Mouse (Mus musculus) midbrain, embryonic 16.5 days (tissue): ENCODE measurements around the gene Uhrf1. TPM values are rescaled to one million over a fixed set of nuclear protein-coding genes. Genes with fewer than 3 reads are reported as not detected.

Experiments
- polyA plus RNA-seq: library from polyadenylated mRNA; unstranded; fragments of >200 nt; fragmentation: Nextera tagmentation; extraction: Ambion mirVana; gene quantifications from 2 replicates; pipeline ENCODE4 v1.2.1, GENCODE M21; 2015

The Uhrf1 gene
- polyA plus RNA-seq, 1 experiment from 2014 or later: 11.6 TPM

Other genes starting within 250 kb of the Uhrf1 start
- 84.0 and 88.5 TPM in 2 replicates for gene Ubxn6, start 228.3 kb upstream of the Uhrf1 start, polyA plus RNA-seq
- gene Hdgfl2, start 223.7 kb upstream of the Uhrf1 start, polyA plus RNA-seq: 140 and 148 TPM in 2 replicates
- 0.05 and 0.15 TPM in 2 replicates for gene Plin4, start 193.5 kb upstream of the Uhrf1 start, polyA plus RNA-seq
- gene Plin5, start 185.7 kb upstream of the Uhrf1 start, polyA plus RNA-seq: 1.2 and 2.8 TPM in 2 replicates
- gene Lrg1, start 181.3 kb upstream of the Uhrf1 start, polyA plus RNA-seq: 0.25 and 0.30 TPM in 2 replicates
- gene Sema6b, start 163.0 kb upstream of the Uhrf1 start, polyA plus RNA-seq: 13.2 and 14.4 TPM in 2 replicates
- gene Tnfaip8l1, start 140.8 kb upstream of the Uhrf1 start, polyA plus RNA-seq: 10.5 and 10.8 TPM in 2 replicates
- 65.7 and 71.5 TPM in 2 replicates for gene Mydgf, start 119.4 kb upstream of the Uhrf1 start, polyA plus RNA-seq
- gene Dpp9, start 84.4 kb upstream of the Uhrf1 start, polyA plus RNA-seq: 24.2 and 25.4 TPM in 2 replicates
- gene Fem1a, start 46.5 kb upstream of the Uhrf1 start, polyA plus RNA-seq: 15.5 and 18.2 TPM in 2 replicates
- 1.3 TPM in 2 replicates for gene Ticam1, start 26.5 kb upstream of the Uhrf1 start, polyA plus RNA-seq
- gene Plin3, start 10.4 kb upstream of the Uhrf1 start, polyA plus RNA-seq: 10.7 and 12.3 TPM in 2 replicates
- gene Arrdc5, start 3.0 kb upstream of the Uhrf1 start, polyA plus RNA-seq: not detected in 2 replicates
- gene Kdm4b, start 22.7 kb downstream of the Uhrf1 start, polyA plus RNA-seq: 63.7 and 75.3 TPM in 2 replicates
- gene Ptprs, start 173.2 kb downstream of the Uhrf1 start, polyA plus RNA-seq: 293 and 299 TPM in 2 replicates
- not detected in 2 replicates for gene Znrf4, start 209.1 kb downstream of the Uhrf1 start, polyA plus RNA-seq